Mouse (Mus musculus) subcutaneous adipose tissue, adult 2 months (tissue): ENCODE results near the gene Crybb3. TPM values are rescaled to one million over a fixed set of nuclear protein-coding genes. Genes with fewer than 3 reads are reported as not detected.

Source experiments
- polyA plus RNA-seq: library from polyadenylated mRNA; depleted of rRNA; stranded (reverse); fragments of >200 nt; gene quantifications from 2 replicates; pipeline ENCODE4 v1.2.3, GENCODE M21; 2012; ENCODE audit warnings: low replicate concordance; rRNA removed

Gene Crybb3
- 3.4 and 4.3 TPM in 2 replicates for polyA plus RNA-seq

DNA sequence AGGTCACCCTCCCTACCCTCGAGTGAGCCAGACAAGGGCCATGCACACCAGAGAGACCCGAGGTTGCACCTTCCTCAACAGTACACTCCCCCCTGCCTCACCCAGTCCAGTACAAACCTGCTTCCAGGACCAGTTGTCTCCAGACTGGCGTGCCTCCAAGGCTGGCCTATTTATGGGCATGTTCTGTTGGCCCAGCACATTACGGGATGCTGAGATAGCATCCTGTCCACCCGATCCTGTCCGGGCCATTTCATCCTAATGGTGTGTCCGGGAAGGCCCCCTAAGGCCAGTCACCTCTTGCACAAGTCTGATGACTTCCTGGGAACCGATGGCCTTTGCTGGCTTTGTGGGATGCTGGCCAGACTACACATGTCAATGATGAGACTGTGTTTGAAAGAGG lies at the start of gene Crybb3:
Crybb3 (minus strand) TSS at position 146 of the 400 bp plus-strand sequence.

GRCm38 (mm10) chr5:113070017-113070416 lies 11.4 kb downstream of the Crybb3 start, which contains the start of gene Crybb2:
Crybb2 (minus strand) TSS chr5:113070117.

Other genes starting within 250 kb of the Crybb3 start
- gene Myo18b, start 185.2 kb downstream of the Crybb3 start, polyA plus RNA-seq = 0.13 and 1.4 TPM in 2 replicates
- 8.7 and 18.0 TPM in 2 replicates for gene Grk3, start 65.8 kb downstream of the Crybb3 start, polyA plus RNA-seq
- not detected in 2 replicates for gene Crybb2, start 11.5 kb downstream of the Crybb3 start, polyA plus RNA-seq
- 21.9 and 23.4 TPM in 2 replicates for gene 2900026A02Rik, start 139.7 kb upstream of the Crybb3 start, polyA plus RNA-seq
- gene Tmem211, start 145.3 kb upstream of the Crybb3 start, polyA plus RNA-seq = 0.12 TPM in 1 of 2 replicates, not detected in the other
- gene Sgsm1, start 229.2 kb upstream of the Crybb3 start, polyA plus RNA-seq = 2.0 and 3.5 TPM in 2 replicates